Mouse (Mus musculus) brain, embryonic 14.5 days (tissue): ENCODE results near the gene Cmtm7. TPM values are rescaled to one million over a fixed set of nuclear protein-coding genes. Genes with fewer than 3 reads are reported as not detected.

Experiments
- DNase-seq: peaks from one replicate; pipeline ENCODE4 v3.0.0-alpha.2; 2011; ENCODE audit warnings: low read depth
- CTCF ChIP-seq: fragments of 200-500 bp; IDR thresholded peaks from 2 replicates; pipeline ENCODE4 v1.5.1; 2012; ENCODE audit warnings: inconsistent platforms, mild to moderate bottlenecking, moderate library complexity, borderline replicate concordance; ENCODE audit not compliant: insufficient read depth, insufficient read length; ENCODE audit errors: extremely low read depth
- POLR2A ChIP-seq: fragments of 200-500 bp; IDR thresholded peaks from 2 replicates; pipeline ENCODE4 v1.6.1; 2012; ENCODE audit warnings: mild to moderate bottlenecking, inconsistent platforms, borderline replicate concordance; ENCODE audit not compliant: poor library complexity, insufficient read depth, insufficient read length, severe bottlenecking; ENCODE audit errors: extremely low read depth
- polyA plus RNA-seq: library from polyadenylated mRNA; depleted of rRNA; stranded (reverse); fragments of >200 nt; gene quantifications from 2 replicates; pipeline ENCODE4 v1.2.3, GENCODE M21; 2012

Cmtm7 gene
- polyA plus RNA-seq, 1 experiment, result 17.5 TPM

GRCm38 (mm10) chr9:114789989-114790388, 8.3 kb upstream of the Cmtm7 start:
- no peak for DNase-seq
- TF ChIP-seq CTCF (no peak), POLR2A (no peak)

GRCm38 (mm10) chr9:114789557-114789956, 7.9 kb upstream of the Cmtm7 start:
- no peak for DNase-seq
- TF ChIP-seq CTCF, result no peak
- no peak for TF ChIP-seq POLR2A

- TF ChIP-seq CTCF (no peak), POLR2A (no peak)
Measured at GRCm38 (mm10) chr9:114788697-114789096, 7.0 kb upstream of the Cmtm7 start.

GRCm38 (mm10) chr9:114787716-114788115, 6.1 kb upstream of the Cmtm7 start:
- no peak for TF ChIP-seq CTCF
- TF ChIP-seq POLR2A, result no peak

More at GRCm38 (mm10) chr9:114788697-114789096, 7.0 kb upstream of the Cmtm7 start:
- no peak for DNase-seq

GRCm38 (mm10) chr9:114787134-114787533, 5.5 kb upstream of the Cmtm7 start:
- no peak for TF ChIP-seq POLR2A
- no peak for TF ChIP-seq CTCF
- DNase-seq, result no peak

More at GRCm38 (mm10) chr9:114787716-114788115, 6.1 kb upstream of the Cmtm7 start:
- no peak for DNase-seq

GRCm38 (mm10) chr9:114785432-114786125, 3.9 kb upstream of the Cmtm7 start:
- TF ChIP-seq POLR2A, result no peak
- TF ChIP-seq CTCF, result no peak
- DNase-seq, result no peak

- DNase-seq, result peak; percentile 57
- TF ChIP-seq CTCF, result no peak
Measured at GRCm38 (mm10) chr9:114780746-114781525, 720 bp downstream of the Cmtm7 start.

- no peak for TF ChIP-seq CTCF
- TF ChIP-seq POLR2A, result no peak
- no peak for DNase-seq
Measured at GRCm38 (mm10) chr9:114779984-114780745, 1.5 kb downstream of the Cmtm7 start.

GRCm38 (mm10) chr9:114778877-114779276, 2.8 kb downstream of the Cmtm7 start:
- no peak for TF ChIP-seq CTCF
- TF ChIP-seq POLR2A, result no peak
- no peak for DNase-seq

GRCm38 (mm10) chr9:114778047-114778390, 3.6 kb downstream of the Cmtm7 start:
- TF ChIP-seq POLR2A, result no peak
- no peak for TF ChIP-seq CTCF

More at GRCm38 (mm10) chr9:114778047-114778390, 3.6 kb downstream of the Cmtm7 start:
- DNase-seq, result no peak
